Mouse (Mus musculus): ENCODE data around the gene C1qtnf6.

- TF ChIP-seq CTCF (IDR thresholded peaks at IDR 0.05; ENCODE audit: low read depth) (no peak), EP300 (IDR thresholded peaks at IDR 0.05; ENCODE audit: low read depth) (no peak)
Observed at GRCm38 (mm10) chr15:78508443-78508842, 22.8 kb downstream of the C1qtnf6 start.
